Mouse (Mus musculus) mature B cell (primary cell): Measurements from ENCODE around the gene Ccdc71.

Experiments
- in situ Hi-C: fragments of 300-500 bp; cut with MboI; formaldehyde crosslinking; loops from 2 replicates; pipeline ENCODE4 v1.14.3; 2019

The Ccdc71 gene

GRCm38 (mm10) chr9:108489702-108490558, 29.6 kb downstream of the Ccdc71 start:
- in situ Hi-C loops: no loop called here

GRCm38 (mm10) chr9:108490559-108491285, 30.4 kb downstream of the Ccdc71 start, which contains the start of gene Usp19:
Usp19 (plus strand) TSS chr9:108490602.
- in situ Hi-C loops: no loop called here

DNA sequence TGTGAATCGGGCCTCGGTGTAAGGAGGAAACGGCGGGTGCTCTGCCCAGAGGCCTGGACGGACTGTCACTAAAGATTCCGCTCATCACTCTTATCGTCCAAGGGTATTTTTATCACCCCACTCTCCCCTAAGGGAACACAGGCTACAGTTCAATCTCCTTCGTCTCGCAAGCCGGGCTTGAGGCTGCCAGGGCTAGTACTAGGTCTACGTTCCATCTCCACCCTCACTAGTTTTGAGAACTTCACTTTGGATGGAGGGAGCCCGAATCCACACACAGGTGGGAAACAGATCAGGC, 30.9 kb downstream of the Ccdc71 start:
- in situ Hi-C loops: no loop called here

DNA sequence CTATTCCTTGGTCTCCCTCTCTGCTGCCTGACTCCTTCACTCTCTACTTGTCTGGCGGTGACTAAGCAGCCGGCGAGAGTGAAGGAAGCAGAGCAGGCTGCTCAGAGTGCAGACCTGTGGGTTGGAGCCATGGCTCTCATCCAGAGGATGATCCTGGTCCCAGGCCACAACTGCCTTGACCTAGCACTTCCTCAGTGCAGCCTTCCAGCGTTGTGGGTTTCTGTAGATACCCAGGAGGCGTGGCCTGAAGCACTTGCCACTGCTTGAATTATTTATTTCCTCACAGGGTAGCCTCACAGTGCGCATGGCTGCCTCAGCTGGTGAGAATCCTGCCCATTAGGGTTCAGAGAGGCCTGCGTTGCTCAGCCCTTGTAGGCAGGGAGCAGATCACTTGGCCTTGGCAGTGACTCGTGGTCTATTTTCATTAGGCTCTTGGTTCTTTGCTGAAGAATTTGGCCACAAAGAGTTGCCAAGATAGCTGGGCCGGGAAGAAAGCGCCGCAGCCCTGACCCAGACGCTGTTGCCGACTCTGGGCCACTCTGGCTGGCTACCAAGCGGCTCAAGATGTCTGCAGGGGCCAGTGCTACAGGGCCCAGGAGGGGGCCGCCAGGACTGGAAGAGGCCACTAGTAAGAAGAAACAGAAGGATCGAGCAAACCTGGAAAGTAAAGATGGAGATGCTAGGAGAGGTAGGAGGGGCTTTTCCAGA, 31.9 kb downstream of the Ccdc71 start:
- in situ Hi-C loops: no loop called here

DNA sequence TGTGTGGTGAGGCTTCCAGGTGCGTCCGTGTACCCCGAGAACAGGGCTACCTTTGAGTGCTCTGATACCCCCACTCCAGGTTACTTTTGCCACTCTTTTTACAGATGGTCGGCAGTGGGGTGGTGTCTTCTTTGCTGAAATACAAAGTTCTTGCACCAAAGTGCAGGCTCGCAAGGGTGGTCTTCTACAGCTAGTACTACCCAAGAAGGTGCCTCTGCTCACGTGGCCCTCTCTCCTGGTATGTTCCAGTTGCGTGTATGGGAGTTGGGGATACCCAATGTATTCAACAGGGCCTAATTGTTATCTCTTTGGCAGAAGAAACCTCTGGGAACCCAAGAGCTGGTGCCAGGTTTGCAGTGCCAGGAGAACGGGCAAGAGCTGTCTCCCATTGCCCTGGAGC, 32.9 kb downstream of the Ccdc71 start:
- in situ Hi-C loops: no loop called here

DNA sequence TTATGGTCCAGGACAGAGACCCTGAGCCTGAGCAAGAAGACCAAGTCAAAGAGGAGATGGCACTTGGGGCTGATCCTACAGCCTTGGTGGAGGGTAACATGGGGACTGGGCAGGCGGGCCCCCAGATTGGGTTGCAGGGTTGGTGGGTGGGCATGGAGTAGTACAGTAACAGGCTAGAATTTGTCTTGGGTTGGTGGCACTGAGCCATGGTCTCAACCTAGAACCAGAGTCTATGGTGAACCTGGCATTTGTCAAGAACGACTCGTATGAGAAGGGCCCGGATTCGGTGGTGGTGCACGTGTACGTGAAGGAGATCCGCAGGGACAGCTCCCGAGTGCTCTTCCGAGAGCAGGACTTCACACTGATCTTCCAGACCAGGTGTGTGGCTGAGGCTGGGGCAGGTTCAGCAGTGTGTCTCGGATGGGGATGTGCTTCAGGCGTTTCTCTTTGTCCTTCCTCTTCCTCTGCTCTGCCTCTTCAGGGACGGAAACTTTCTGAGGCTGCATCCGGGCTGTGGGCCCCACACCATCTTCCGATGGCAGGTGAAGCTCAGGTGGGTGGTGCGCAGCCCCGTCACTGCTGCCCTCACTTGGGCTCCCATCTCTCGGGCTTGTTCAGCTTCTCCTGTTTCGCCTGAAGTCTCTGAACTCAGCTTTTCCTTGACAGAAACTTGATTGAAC, 34.0 kb downstream of the Ccdc71 start:
- in situ Hi-C loops: no loop called here

GRCm38 (mm10) chr9:108494905-108495304, 34.6 kb downstream of the Ccdc71 start:
- in situ Hi-C loops: no loop called here

DNA sequence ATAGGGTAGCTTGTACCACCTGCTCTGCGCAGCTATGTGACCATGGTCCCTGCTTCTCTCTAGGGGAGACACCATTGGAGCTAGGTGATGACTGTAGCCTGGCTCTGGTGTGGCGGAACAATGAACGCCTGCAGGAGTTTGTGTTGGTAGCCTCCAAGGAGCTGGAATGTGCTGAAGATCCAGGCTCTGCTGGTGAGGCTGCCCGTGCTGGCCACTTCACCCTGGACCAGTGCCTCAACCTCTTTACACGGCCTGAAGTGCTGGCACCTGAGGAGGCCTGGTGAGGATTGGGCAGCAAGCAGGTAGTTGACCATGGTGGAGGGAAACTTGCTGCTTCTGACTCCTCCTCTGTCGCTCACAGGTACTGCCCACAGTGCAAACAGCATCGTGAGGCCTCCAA, 38.9 kb downstream of the Ccdc71 start:
- in situ Hi-C loops: no loop called here

- in situ Hi-C loops: no loop called here
Measured at GRCm38 (mm10) chr9:108499943-108500342, 39.6 kb downstream of the Ccdc71 start.

DNA sequence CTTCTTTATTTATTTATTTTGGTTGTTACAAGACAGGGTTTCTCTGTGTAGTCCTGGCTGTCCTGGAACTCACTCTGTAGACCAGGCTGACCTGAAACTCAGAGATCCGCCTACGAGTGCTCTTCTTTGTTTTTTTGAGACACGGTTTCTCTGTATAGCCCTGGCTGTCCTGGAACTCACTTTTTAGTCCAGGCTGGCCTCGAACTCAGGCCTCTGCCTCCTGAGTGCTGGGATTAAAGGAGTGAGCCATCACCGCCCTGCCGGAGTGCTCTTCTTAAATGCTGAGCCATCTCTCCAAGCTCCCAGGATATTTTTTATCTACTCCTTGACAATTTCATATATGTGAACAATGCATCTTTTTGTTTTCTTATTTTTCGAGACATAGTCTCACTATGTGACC, 46.6 kb downstream of the Ccdc71 start:
- in situ Hi-C loops: no loop called here

DNA sequence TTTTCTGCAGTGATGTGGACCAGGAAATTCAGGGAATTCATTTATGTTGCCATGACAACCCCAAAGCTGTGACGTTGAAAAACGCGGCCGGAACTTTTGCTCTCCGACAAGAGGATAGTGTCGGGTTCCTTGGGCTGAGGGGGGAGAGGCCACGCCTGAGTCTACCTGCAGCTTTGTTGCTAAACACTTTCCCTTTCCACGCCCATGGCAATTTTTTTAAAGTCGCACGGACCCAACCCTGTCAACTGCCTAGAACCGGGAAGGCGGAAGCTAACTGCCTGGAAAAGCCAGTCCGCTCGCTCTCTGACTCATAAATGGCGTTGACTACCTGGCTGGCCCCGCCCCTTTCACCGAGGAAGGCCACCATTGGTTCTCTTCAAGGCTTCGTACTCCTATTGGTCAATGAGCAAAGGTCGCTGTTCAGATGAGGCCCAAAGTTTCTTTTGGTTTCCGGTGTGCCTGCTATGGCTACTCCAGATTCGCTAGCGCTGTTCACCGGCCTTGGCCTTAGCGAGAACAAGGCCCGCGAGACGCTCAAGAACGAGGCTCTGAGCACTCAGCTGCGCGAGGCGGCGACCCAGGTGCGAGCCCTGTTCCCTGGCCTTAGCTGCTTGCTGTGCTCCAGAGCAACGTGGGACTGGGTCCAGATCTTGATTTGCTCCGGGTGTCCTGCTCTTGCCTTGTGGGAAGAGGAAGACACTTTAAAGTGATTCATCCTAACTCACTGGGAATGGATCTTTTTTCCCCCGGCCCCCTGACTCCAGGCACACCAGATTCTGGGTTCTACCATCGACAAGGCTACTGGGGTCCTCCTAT, 47.5 kb downstream of the Ccdc71 start, which contains the start of gene Qars:
Gene Qars (plus strand): TSS at position 88 of the 816 bp plus-strand sequence.
- in situ Hi-C loops: no loop called here

- in situ Hi-C loops: no loop called here
Measured at GRCm38 (mm10) chr9:108508776-108509175, 48.4 kb downstream of the Ccdc71 start.
